Mouse (Mus musculus): ENCODE data around the gene Gm17693. TPM values are rescaled to one million over a fixed set of nuclear protein-coding genes. Genes with fewer than 3 reads are reported as not detected.
"Not testable (repeated sequence)": the region's sequence is repeated elsewhere in the genome, so short reads cannot be mapped to it uniquely, and the experiment has no call there.

The Gm17693 gene
- not detected in 2 replicates for total RNA-seq (2017)

- not testable (repeated sequence) for ATAC-seq (replicated peaks; ENCODE audit: low read depth, poor library complexity, severe bottlenecking)
Measured at GRCm38 (mm10) chrX:125705144-125705543, at the start of gene Gm17693. Gm17693 (plus strand) TSS chrX:125705444.
